Comparison of ENCODE assay signal across 33 mouse cellular contexts in the genomic region with DNA sequence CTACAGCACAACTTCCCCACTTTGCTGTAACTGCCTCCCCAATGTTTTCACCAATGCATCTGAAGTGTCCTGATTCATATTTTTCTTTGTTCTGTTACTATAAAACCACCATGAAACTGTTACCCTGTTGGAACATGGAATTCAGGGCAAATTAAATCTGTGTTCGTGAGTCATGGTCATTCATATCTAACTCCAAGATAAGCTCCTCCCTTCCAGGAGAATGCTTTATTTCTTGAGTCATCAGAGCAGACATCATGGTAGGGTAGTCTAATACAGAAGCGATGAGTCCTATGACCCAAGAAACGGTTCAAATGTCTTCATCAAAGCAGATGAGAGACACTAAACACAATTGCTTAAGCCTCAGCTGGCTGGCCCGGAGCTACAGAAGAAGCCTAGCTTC. TPM values are rescaled to one million over a fixed set of nuclear protein-coding genes. Genes with fewer than 3 reads are reported as not detected.
A peak's percentile ranks its signal among the peaks of the same experiment; 100 is the strongest.
DNase-seq lines count a peak whose midpoint lies in the region; ATAC-seq and TF ChIP-seq lines count a peak whose summit lies in the region.
"Had no signal": no experiment of that assay in that cellular context is flagged by ENCODE, and none has a peak within 500 bp of the region (broad histone marks: within the 10 kb centered on the region; RNA-seq: fewer than 3 reads in every experiment).

No protein-coding gene starts in this region.

- no peak for ATAC-seq in midbrain, embryonic 11.5 days (ENCODE audit: low FRiP score)
- ATAC-seq in hindbrain, embryonic 11.5 days (ENCODE audit: low FRiP score): no peak
- ATAC-seq: forebrain, embryonic 15.5 days; intestine, postnatal 0 days had no signal

- H3K27me3 ChIP-seq in midbrain, embryonic 11.5 days (ENCODE audit: control insufficient read depth, insufficient read depth, low read length): no peaks in the 10 kb centered on the region
- H3K27me3 ChIP-seq in midbrain, embryonic 10.5 days (ENCODE audit: low read depth, poor library complexity, severe bottlenecking): no peaks in the 10 kb centered on the region
- H3K27me3 ChIP-seq in hindbrain, embryonic 11.5 days (ENCODE audit: control insufficient read depth, insufficient read depth, low read length): no peaks in the 10 kb centered on the region
- H3K27me3 ChIP-seq: CH12.LX; embryonic facial prominence, embryonic 13.5 days; forebrain, embryonic 12.5 days; forebrain, embryonic 15.5 days; heart, embryonic 13.5 days; hindbrain, embryonic 12.5 days; hindbrain, embryonic 15.5 days had no signal

- no peak for TF ChIP-seq CTCF in bone marrow macrophage, adult 2 months (IDR thresholded peaks at IDR 0.05; ENCODE audit: low read depth, low read length)

- H3K4me2 ChIP-seq in midbrain, embryonic 11.5 days: no peak overlapping the region
- no peak overlapping the region for H3K4me2 ChIP-seq in hindbrain, embryonic 11.5 days (replicated peaks; ENCODE audit: low read depth, low read length)
- H3K4me2 ChIP-seq: embryonic facial prominence, embryonic 13.5 days; forebrain, embryonic 12.5 days; forebrain, embryonic 15.5 days; heart, embryonic 13.5 days; hindbrain, embryonic 12.5 days; hindbrain, embryonic 15.5 days had no signal

- no peak for TF ChIP-seq POLR2A in bone marrow macrophage, adult 2 months (IDR thresholded peaks at IDR 0.05; ENCODE audit: borderline replicate concordance, low read depth, low read length)

- H3K4me3 ChIP-seq in midbrain, embryonic 11.5 days (ENCODE audit: low read depth, low read length): no peak overlapping the region
- no peak overlapping the region for H3K4me3 ChIP-seq in midbrain, embryonic 10.5 days
- H3K4me3 ChIP-seq in bone marrow macrophage, adult 2 months (ENCODE audit: insufficient read depth, low read length): no peak overlapping the region
- H3K4me3 ChIP-seq in hindbrain, embryonic 11.5 days (ENCODE audit: low read depth, low read length): no peak overlapping the region
- H3K4me3 ChIP-seq: embryonic facial prominence, embryonic 10.5 days; embryonic facial prominence, embryonic 13.5 days; erythroblast, embryonic 14.5 days; forebrain, embryonic 12.5 days; forebrain, embryonic 15.5 days; gastrocnemius, adult 2 months; heart, embryonic 10.5 days; heart, embryonic 13.5 days; hindbrain, embryonic 12.5 days; hindbrain, embryonic 15.5 days had no signal

- H3K36me3 ChIP-seq in midbrain, embryonic 11.5 days (ENCODE audit: control insufficient read depth, insufficient read depth, low read length): no peaks in the 10 kb centered on the region
- peaks cover 17% of the 10 kb centered on the region; the same call in 1 of the 2 replicates for H3K36me3 ChIP-seq in midbrain, embryonic 10.5 days
- H3K36me3 ChIP-seq in hindbrain, embryonic 11.5 days (ENCODE audit: control insufficient read depth, insufficient read depth, low read length): no peaks in the 10 kb centered on the region
- H3K36me3 ChIP-seq: embryonic facial prominence, embryonic 13.5 days; forebrain, embryonic 15.5 days; G1E; heart, embryonic 10.5 days; heart, embryonic 13.5 days; hindbrain, embryonic 15.5 days had no signal

- 88% methylated on average over 4 of the region's 4 CpGs for WGBS in midbrain, embryonic 11.5 days
- whole genome bisulfite sequencing in midbrain, embryonic 10.5 days: 91% methylated on average over 4 of the region's 4 CpGs
- 97% methylated on average over 4 of the region's 4 CpGs for WGBS in hindbrain, embryonic 11.5 days

- no peaks in the 10 kb centered on the region for H3K9me3 ChIP-seq in midbrain, embryonic 11.5 days (ENCODE audit: control insufficient read depth, low read length)
- no peaks in the 10 kb centered on the region for H3K9me3 ChIP-seq in midbrain, embryonic 10.5 days (replicated peaks)
- no peaks in the 10 kb centered on the region for H3K9me3 ChIP-seq in hindbrain, embryonic 11.5 days (ENCODE audit: control insufficient read depth, low read length)
- H3K9me3 ChIP-seq: embryonic facial prominence, embryonic 10.5 days; embryonic facial prominence, embryonic 13.5 days; forebrain, embryonic 12.5 days; forebrain, embryonic 15.5 days; G1E; heart, embryonic 10.5 days; heart, embryonic 13.5 days; hindbrain, embryonic 12.5 days; hindbrain, embryonic 15.5 days had no signal

- DNase-seq in adrenal gland, adult 2 months: peak; percentile 14
- no peak for DNase-seq in adrenal gland, postnatal 36 days
- peak; percentile 28 for DNase-seq in midbrain, embryonic 11.5 days (ENCODE audit: low spot score, missing footprints)
- DNase-seq in midbrain, embryonic 10.5 days (ENCODE audit: low spot score): no peak
- DNase-seq in hindbrain, embryonic 11.5 days (ENCODE audit: low spot score): no peak
- DNase-seq: adrenal gland, adult 8-10 months; adrenal gland, postnatal 25 days; B cell, adult 2 months; cerebellum, adult 11 months; cerebellum, adult 2 months; cerebellum, adult 9-11 months; cerebellum, postnatal 25 days; embryo, embryonic 11 days; gastrocnemius, adult 2 months; gastrocnemius, postnatal 14 days; heart, adult 18-20 months; heart, postnatal 14 days; heart, postnatal 4 days; kidney, adult 2 months had no signal

- no peaks in the 10 kb centered on the region for H3K4me1 ChIP-seq in midbrain, embryonic 11.5 days (ENCODE audit: control insufficient read depth, insufficient read depth, low read length)
- no peaks in the 10 kb centered on the region for H3K4me1 ChIP-seq in midbrain, embryonic 10.5 days
- H3K4me1 ChIP-seq in bone marrow macrophage, adult 2 months (ENCODE audit: control insufficient read depth, insufficient read depth, low read length): peaks cover 30% of the 10 kb centered on the region
- no peaks in the 10 kb centered on the region for H3K4me1 ChIP-seq in hindbrain, embryonic 11.5 days (replicated peaks; ENCODE audit: control insufficient read depth, insufficient read depth, low read length)
- H3K4me1 ChIP-seq: embryonic facial prominence, embryonic 10.5 days; embryonic facial prominence, embryonic 13.5 days; forebrain, embryonic 12.5 days; forebrain, embryonic 15.5 days; heart, embryonic 10.5 days; heart, embryonic 13.5 days; hindbrain, embryonic 12.5 days; hindbrain, embryonic 15.5 days had no signal

- H3K9ac ChIP-seq in midbrain, embryonic 11.5 days (ENCODE audit: low read length): no peak overlapping the region
- no peak overlapping the region for H3K9ac ChIP-seq in hindbrain, embryonic 11.5 days (ENCODE audit: low read depth, low read length)
- H3K9ac ChIP-seq: embryonic facial prominence, embryonic 13.5 days; forebrain, embryonic 12.5 days; forebrain, embryonic 15.5 days; heart, embryonic 13.5 days; hindbrain, embryonic 12.5 days; hindbrain, embryonic 15.5 days had no signal

- no peak overlapping the region for H3K27ac ChIP-seq in midbrain, embryonic 11.5 days (ENCODE audit: low read depth, low read length)
- no peak overlapping the region for H3K27ac ChIP-seq in midbrain, embryonic 10.5 days (replicated peaks)
- peak overlapping the region; percentile 37 for H3K27ac ChIP-seq in bone marrow macrophage, adult 2 months (ENCODE audit: insufficient read depth, low read depth, low read length)
- no peak overlapping the region for H3K27ac ChIP-seq in hindbrain, embryonic 11.5 days (ENCODE audit: low read depth, low read length)
- H3K27ac ChIP-seq: embryonic facial prominence, embryonic 10.5 days; embryonic facial prominence, embryonic 13.5 days; forebrain, embryonic 12.5 days; forebrain, embryonic 15.5 days; gastrocnemius, adult 2 months; heart, embryonic 10.5 days; heart, embryonic 13.5 days; hindbrain, embryonic 12.5 days; hindbrain, embryonic 15.5 days had no signal

RNA-seq across cellular contexts. Expression of gene Arnt2, which starts 25.2 kb away (rescaled TPM):
- total RNA-seq in adrenal gland, adult 2 months (2021): 10 to 100 TPM; 27.2 to 40.0 TPM
- 18.5 and 20.2 TPM in 2 replicates for polyA plus RNA-seq in adrenal gland, adult 2 months (2012; rRNA removed)
- total RNA-seq in adrenal gland, postnatal 36 days (2021): 10 to 100 TPM; 24.0 to 27.3 TPM
- polyA plus RNA-seq in midbrain, embryonic 11.5 days (2014; fragmentation: Nextera tagmentation; extraction: Ambion mirVana): 34.9 and 36.4 TPM in 2 replicates
- polyA plus RNA-seq in midbrain, embryonic 10.5 days (2016; fragmentation: Nextera tagmentation; extraction: Ambion mirVana): 24.0 and 36.1 TPM in 2 replicates
- not detected in 2 replicates for polyA plus RNA-seq in bone marrow macrophage, adult 2 months (2012; ENCODE audit: insufficient read depth, insufficient read length, missing spikeins)
- polyA plus RNA-seq in hindbrain, embryonic 11.5 days (2014; fragmentation: Nextera tagmentation; extraction: Ambion mirVana): 32.8 and 39.5 TPM in 2 replicates
- total RNA-seq: common myeloid progenitor, adult 5-6 weeks had no signal
- polyA plus RNA-seq: erythroblast, embryonic 14.5 days; G1E had no signal

Comparison
In these comparisons a context has a peak if more than half of its experiments do, and no peak if none do; other contexts are left out.
1. DNase-seq: peak in adrenal gland, adult 2 months (single experiment) and midbrain, embryonic 11.5 days (single experiment); none in adrenal gland, postnatal 36 days (0 of 2), midbrain, embryonic 10.5 days (single experiment) and hindbrain, embryonic 11.5 days (single experiment).
2. RNA of gene Arnt2, which starts 25.2 kb away (polyA plus RNA-seq): 32.8 to 39.5 TPM in hindbrain, embryonic 11.5 days, 34.9 to 36.4 TPM in midbrain, embryonic 11.5 days, 24.0 to 36.1 TPM in midbrain, embryonic 10.5 days and 18.5 to 20.2 TPM in adrenal gland, adult 2 months; not detected in bone marrow macrophage, adult 2 months; every median in the first group is over 10 times any median in the second.